Mouse (Mus musculus) heart, embryonic 14.5 days (tissue): ENCODE data around the gene Dzip1l. TPM values are rescaled to one million over a fixed set of nuclear protein-coding genes. Genes with fewer than 3 reads are reported as not detected.
A peak's percentile ranks its signal among the peaks of the same experiment; 100 is the strongest.

Experiments
- ATAC-seq: fragments of 200-750 bp; cut with Nextera tagmentation; 2 replicates; pipeline ENCODE4 v1.8.0; 2017; ENCODE audit warnings: low read depth, moderate TSS enrichment; ENCODE audit not compliant: insufficient number of reproducible peaks, insufficient read depth, low FRiP score
- H3K27ac ChIP-seq, 2 experiments: fragments of 200-500 bp in 1 of 2; fragments of 300-500 bp in 1 of 2; sonication (generic) in 1 of 2; replicated peaks in 1 of 2; 2 replicates each; pipeline ENCODE4 v1.5.1; 2012 to 2014; ENCODE audit warnings: low read depth in 2 of 2, low read length in 2 of 2, control low read depth in 1 of 2, mild to moderate bottlenecking in 1 of 2, mixed read lengths in 1 of 2; ENCODE audit not compliant: control insufficient read depth in 1 of 2, insufficient read depth in 1 of 2
- H3K27me3 ChIP-seq: fragments of 300-500 bp; sonication (generic); 2 replicates; pipeline ENCODE4 v1.6.1; 2014; ENCODE audit warnings: mild to moderate bottlenecking, low read length, control low read depth; ENCODE audit not compliant: control insufficient read depth, insufficient read depth
- H3K36me3 ChIP-seq: fragments of 300-500 bp; sonication (generic); 2 replicates; pipeline ENCODE4 v1.6.1; 2014; ENCODE audit warnings: mild to moderate bottlenecking, control low read depth, low read length, mixed read lengths; ENCODE audit not compliant: control insufficient read depth, insufficient read depth
- H3K4me1 ChIP-seq, 2 experiments: fragments of 200-500 bp in 1 of 2; fragments of 300-500 bp in 1 of 2; sonication (generic) in 1 of 2; 2 replicates each; pipeline ENCODE4 v1.6.1; 2012 to 2014; ENCODE audit warnings: low read length in 2 of 2, control low read depth in 1 of 2, mixed read lengths in 1 of 2; ENCODE audit not compliant: control insufficient read depth in 2 of 2, insufficient read depth in 2 of 2
- H3K4me2 ChIP-seq: fragments of 300-500 bp; sonication (generic); 2 replicates; pipeline ENCODE4 v1.6.1; 2014; ENCODE audit warnings: mild to moderate bottlenecking, low read length
- H3K4me3 ChIP-seq, 2 experiments: fragments of 200-500 bp in 1 of 2; fragments of 300-500 bp in 1 of 2; sonication (generic) in 1 of 2; 2 replicates each; pipeline ENCODE4 v1.5.1; 2012 to 2014; ENCODE audit warnings: low read length in 2 of 2, mild to moderate bottlenecking in 2 of 2, control low read depth in 1 of 2, low read depth in 1 of 2, moderate library complexity in 1 of 2; ENCODE audit not compliant: control insufficient read depth in 1 of 2, insufficient read depth in 1 of 2
- H3K9ac ChIP-seq: fragments of 300-500 bp; sonication (generic); 2 replicates; pipeline ENCODE4 v1.6.1; 2014; ENCODE audit warnings: mild to moderate bottlenecking, low read length
- H3K9me3 ChIP-seq: fragments of 300-500 bp; sonication (generic); 2 replicates; pipeline ENCODE4 v1.6.1; 2016; ENCODE audit warnings: low read length, control low read depth; ENCODE audit not compliant: control insufficient read depth
- WGBS: fragments of 180-500 bp; shearing (Covaris S2); extraction: QIAGEN DNeasy Blood & Tissue Kit; methylation state at CpG from one replicate; pipeline ENCODE4 v1.1.7; 2014; 5-methylcytosine and 5-hydroxymethylcytosine counted together
- polyA plus RNA-seq: library from polyadenylated mRNA; unstranded; fragments of >200 nt; fragmentation: Nextera tagmentation; extraction: Ambion mirVana; gene quantifications from 2 replicates; pipeline ENCODE4 v1.2.1, GENCODE M21; 2014

The Dzip1l gene
- polyA plus RNA-seq, 1 experiment from 2014 or later, result 14.6 TPM

DNA sequence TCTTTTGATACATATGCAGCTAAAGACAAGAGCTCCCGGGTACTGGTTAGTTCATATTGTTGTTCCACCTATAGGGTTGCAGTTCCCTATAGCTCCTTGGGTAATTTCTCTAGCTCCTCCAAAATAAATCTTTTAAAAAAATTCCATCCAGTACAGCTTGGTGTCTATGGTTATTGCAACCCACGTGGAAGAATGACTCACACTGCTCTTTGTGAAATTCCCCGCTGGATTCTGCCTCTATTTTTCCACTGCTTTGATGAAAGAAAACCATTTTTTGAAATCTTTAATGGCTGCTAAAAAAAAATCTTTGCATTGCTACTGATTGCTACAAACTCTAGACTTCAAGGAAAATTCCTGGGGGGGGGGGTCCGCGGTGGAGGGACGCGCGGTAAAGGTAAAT, 9.6 kb upstream of the Dzip1l start:
- no peak overlapping the region for H3K27ac ChIP-seq
- WGBS, result 92% methylated on average over 8 of the region's 8 CpGs
- no peaks in the 10 kb centered on the region for H3K27me3 ChIP-seq
- no peak overlapping the region for H3K4me3 ChIP-seq
- H3K4me1 ChIP-seq, result no peaks in the 10 kb centered on the region
- no peaks in the 10 kb centered on the region for H3K36me3 ChIP-seq
- H3K9me3 ChIP-seq, result no peaks in the 10 kb centered on the region
- H3K4me2 ChIP-seq, result no peak overlapping the region
- H3K9ac ChIP-seq, result no peak overlapping the region
- no peak for ATAC-seq

DNA sequence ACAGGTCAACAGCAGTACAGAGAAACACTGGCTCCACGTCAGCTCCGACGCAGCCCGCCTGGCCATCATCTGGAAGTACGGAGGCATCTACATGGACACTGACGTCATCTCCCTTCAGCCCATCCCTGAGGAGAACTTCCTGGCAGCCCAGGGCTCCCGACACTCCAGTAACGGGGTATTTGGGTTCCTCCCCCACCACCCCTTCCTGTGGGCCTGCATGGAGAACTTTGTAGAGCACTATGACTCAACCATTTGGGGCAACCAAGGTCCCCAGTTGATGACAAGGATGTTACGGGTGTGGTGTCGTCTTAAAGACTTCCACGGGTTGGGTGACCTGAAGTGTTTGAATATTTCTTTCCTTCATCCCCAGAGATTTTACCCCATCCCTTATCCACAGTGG, 9.1 kb upstream of the Dzip1l start:
- H3K4me2 ChIP-seq, result no peak overlapping the region
- WGBS, result 86% methylated on average over 11 of the region's 11 CpGs
- no peak overlapping the region for H3K9ac ChIP-seq
- no peaks in the 10 kb centered on the region for H3K9me3 ChIP-seq
- no peak overlapping the region for H3K27ac ChIP-seq
- H3K4me1 ChIP-seq, result no peaks in the 10 kb centered on the region
- no peaks in the 10 kb centered on the region for H3K27me3 ChIP-seq
- H3K36me3 ChIP-seq, result no peaks in the 10 kb centered on the region
- ATAC-seq, result no peak
- H3K4me3 ChIP-seq, result no peak overlapping the region

DNA sequence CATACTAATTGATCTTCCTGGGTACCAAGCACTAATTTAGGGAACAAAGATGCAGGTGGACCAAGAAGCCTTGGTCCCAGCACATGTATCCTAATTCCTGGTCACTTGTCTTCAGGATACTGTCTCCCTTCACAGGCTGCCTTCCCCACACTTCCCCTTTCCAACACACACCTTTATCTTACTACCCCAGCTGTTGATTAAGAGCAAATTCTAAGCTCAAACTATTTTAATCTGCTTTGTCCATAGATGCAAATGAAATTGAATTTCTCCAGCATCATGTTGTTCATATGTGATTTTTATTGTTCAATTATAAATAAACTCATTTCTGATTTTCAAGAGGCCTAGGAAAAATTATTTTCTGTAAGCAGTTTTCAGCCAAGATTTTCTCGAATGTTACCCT, 7.3 kb upstream of the Dzip1l start:
- WGBS, result 86% methylated on average over 1 of the region's 1 CpGs
- no peak for ATAC-seq
- H3K4me3 ChIP-seq, result no peak overlapping the region

DNA sequence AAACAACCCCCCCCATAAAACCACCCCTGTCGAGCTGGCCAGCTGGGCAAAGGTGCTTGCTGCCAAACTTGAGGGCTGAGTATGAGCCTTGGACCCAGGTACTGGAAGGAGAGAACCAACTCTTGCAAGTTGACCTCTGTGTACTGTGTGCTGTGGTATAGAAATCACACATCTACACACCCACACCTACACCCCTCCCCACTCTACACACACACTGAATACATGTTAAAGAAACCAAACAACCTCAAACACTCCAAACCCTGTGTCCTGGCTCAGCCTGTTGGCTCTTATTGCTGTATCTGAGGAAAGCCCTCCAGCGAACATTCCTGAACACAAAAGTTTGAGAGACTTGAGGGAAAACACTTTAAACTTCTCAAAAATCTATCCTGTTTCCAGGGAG, 6.3 kb upstream of the Dzip1l start:
- H3K9ac ChIP-seq, result no peak overlapping the region
- no peaks in the 10 kb centered on the region for H3K27me3 ChIP-seq
- no peak overlapping the region for H3K27ac ChIP-seq
- H3K36me3 ChIP-seq, result no peaks in the 10 kb centered on the region
- no peak overlapping the region for H3K4me3 ChIP-seq
- ATAC-seq, result no peak
- no peaks in the 10 kb centered on the region for H3K4me1 ChIP-seq
- peaks cover under 1% of the 10 kb centered on the region; the same call in 1 of the 2 replicates for H3K9me3 ChIP-seq
- H3K4me2 ChIP-seq, result no peak overlapping the region
- 74% methylated on average over 2 of the region's 2 CpGs for WGBS

More for the DNA sequence above, 7.3 kb upstream of the Dzip1l start:
- Histone ChIP-seq H3K27ac (no peak overlapping the region), H3K4me2 (no peak overlapping the region), H3K9ac (no peak overlapping the region), H3K9me3 (no peaks in the 10 kb centered on the region), H3K4me1 (no peaks in the 10 kb centered on the region), H3K36me3 (no peaks in the 10 kb centered on the region), H3K27me3 (no peaks in the 10 kb centered on the region)

- Histone ChIP-seq H3K9ac (no peak overlapping the region), H3K4me1 (peaks cover 0 to 5% of the 10 kb centered on the region in 2 experiments; a peak in 2 of 4 replicates), H3K27ac (no peak overlapping the region), H3K27me3 (no peaks in the 10 kb centered on the region), H3K36me3 (no peaks in the 10 kb centered on the region), H3K4me3 (no peak overlapping the region), H3K9me3 (peaks cover 3% of the 10 kb centered on the region; the same call in 1 of the 2 replicates), H3K4me2 (no peak overlapping the region)
- no peak for ATAC-seq
- WGBS, result 76% methylated on average over 6 of the region's 6 CpGs
These were observed 5.2 kb upstream of the Dzip1l start for GRCm38 (mm10) chr9:99624117-99624516.

- Histone ChIP-seq H3K4me1 (peaks cover 7 to 27% of the 10 kb centered on the region in 2 experiments), H3K4me2 (peak overlapping the region; percentile 71), H3K4me3 (peak overlapping the region in 1 of 2 experiments; percentile 62; a peak in 1 of 4 replicates), H3K36me3 (peaks cover 13% of the 10 kb centered on the region), H3K9ac (peak overlapping the region; percentile 80), H3K27me3 (no peaks in the 10 kb centered on the region), H3K27ac (peak overlapping the region; percentile 2 to 76; a peak in 3 of 4 replicates), H3K9me3 (peaks cover 3% of the 10 kb centered on the region; the same call in 1 of the 2 replicates)
- 62% methylated on average over 4 of the region's 4 CpGs for WGBS
- ATAC-seq, result no peak
These were observed 715 bp upstream of the Dzip1l start for GRCm38 (mm10) chr9:99628581-99628980.

GRCm38 (mm10) chr9:99630071-99630470, 775 bp downstream of the Dzip1l start:
- H3K4me1 ChIP-seq, result peaks cover 7 to 27% of the 10 kb centered on the region in 2 experiments
- peak overlapping the region; percentile 62 to 69 for H3K4me3 ChIP-seq
- peak overlapping the region; percentile 71 for H3K4me2 ChIP-seq
- H3K27ac ChIP-seq, result peak overlapping the region; percentile 76 to 89
- H3K9me3 ChIP-seq, result peaks cover 3% of the 10 kb centered on the region; the same call in 1 of the 2 replicates
- no peak for ATAC-seq
- WGBS, result 1% methylated on average over 11 of the region's 11 CpGs
- no peaks in the 10 kb centered on the region for H3K27me3 ChIP-seq
- peaks cover 27% of the 10 kb centered on the region for H3K36me3 ChIP-seq
- peak overlapping the region; percentile 80 for H3K9ac ChIP-seq

DNA sequence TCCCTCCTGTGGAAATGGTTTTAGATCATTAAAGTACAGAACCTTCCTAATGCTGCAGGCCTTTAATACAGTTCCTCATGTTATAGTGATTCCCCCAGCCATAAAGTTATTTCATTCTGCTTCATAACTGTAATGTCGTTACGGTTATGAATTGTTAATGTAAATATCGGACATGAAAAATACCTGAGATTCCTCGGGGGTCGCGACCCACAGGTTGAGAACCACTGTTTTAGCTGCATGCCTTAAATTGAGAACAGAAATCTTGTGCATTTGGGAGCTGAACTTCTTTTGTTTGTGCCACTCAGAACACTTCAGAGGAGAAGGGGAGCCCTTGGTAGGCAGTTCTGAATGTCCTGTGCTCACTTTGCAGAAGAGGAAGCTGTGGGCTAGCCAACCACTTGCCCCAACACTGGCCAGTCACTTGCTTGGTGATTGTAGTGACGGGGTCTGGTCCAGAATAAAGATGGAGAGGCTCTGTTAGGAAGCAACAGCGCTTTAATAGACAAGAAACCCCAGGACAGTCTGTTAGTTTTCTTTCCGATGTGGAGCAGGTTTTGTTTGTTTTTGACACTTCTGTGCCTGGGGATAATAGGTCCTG, 1.3 kb downstream of the Dzip1l start:
- Histone ChIP-seq H3K27me3 (no peaks in the 10 kb centered on the region), H3K4me3 (peak overlapping the region; percentile 62 to 69), H3K4me2 (peak overlapping the region; percentile 71), H3K9me3 (peaks cover 3% of the 10 kb centered on the region; the same call in 1 of the 2 replicates), H3K4me1 (peaks cover 7 to 27% of the 10 kb centered on the region in 2 experiments), H3K36me3 (peaks cover 33% of the 10 kb centered on the region), H3K27ac (peak overlapping the region; percentile 76 to 89), H3K9ac (peak overlapping the region; percentile 80)
- WGBS, result 38% methylated on average over 9 of the region's 9 CpGs
- ATAC-seq, result no peak
